11 mouse cellular contexts compared by ENCODE assay signal in genomic region chr2:112767665-112768064, GRCm38 (mm10).
DNase-seq lines count a peak whose midpoint lies in the region; ATAC-seq and TF ChIP-seq lines count a peak whose summit lies in the region.
"Had no signal": no experiment of that assay in that cellular context is flagged by ENCODE, and none has a peak within 500 bp of the region (broad histone marks: within the 10 kb centered on the region; RNA-seq: fewer than 3 reads in every experiment).

No protein-coding gene starts in this region.

- no peak overlapping the region for H3K27ac ChIP-seq in heart, adult 2 months
- no peak overlapping the region for H3K27ac ChIP-seq in embryonic facial prominence, embryonic 14.5 days (replicated peaks; ENCODE audit: low read depth, low read length)

- TF ChIP-seq CTCF in heart, adult 2 months (IDR thresholded peaks at IDR 0.05): peak; percentile 71

- no peaks in the 10 kb centered on the region for H3K36me3 ChIP-seq in heart, adult 2 months (ENCODE audit: control insufficient read depth, insufficient read depth, low read length)
- no peaks in the 10 kb centered on the region for H3K36me3 ChIP-seq in embryonic facial prominence, embryonic 14.5 days (ENCODE audit: control insufficient read depth, insufficient read depth, low read length)

- 59% methylated on average over 5 of the region's 5 CpGs for WGBS in heart, adult 2 months
- 58% methylated on average over 5 of the region's 5 CpGs for WGBS in embryonic facial prominence, embryonic 14.5 days

- no peak overlapping the region for H3K4me2 ChIP-seq in embryonic facial prominence, embryonic 14.5 days (ENCODE audit: low read depth, low read length)

- DNase-seq in heart, adult 2 months: no peak
- no peak for DNase-seq in heart, postnatal 25 days (ENCODE audit: low spot score)
- DNase-seq in right cerebral cortex, postnatal 10 days (ENCODE audit: low spot score in 2 of 2): peak; percentile 34 to 42
- no peak for DNase-seq in right cerebral cortex, postnatal 14 days
- peak; percentile 16 for DNase-seq in embryonic facial prominence, embryonic 14.5 days (ENCODE audit: low spot score)
- DNase-seq in spleen, postnatal 36 days (ENCODE audit: low spot score in 2 of 2): no peak
- DNase-seq in right cerebral cortex, adult 18-20 months: no peak
- DNase-seq: cerebellum, adult 18-20 months; gastrocnemius, postnatal 10 days; lung, postnatal 14 days; thymus, postnatal 14 days had no signal

- ATAC-seq in embryonic facial prominence, embryonic 14.5 days (ENCODE audit: low read depth): no peak

- no peak overlapping the region for H3K4me3 ChIP-seq in heart, adult 2 months
- no peak overlapping the region for H3K4me3 ChIP-seq in embryonic facial prominence, embryonic 14.5 days (ENCODE audit: low read depth, low read length)

- H3K4me1 ChIP-seq in heart, adult 2 months (ENCODE audit: control insufficient read depth, insufficient read depth, low read length): no peaks in the 10 kb centered on the region
- H3K4me1 ChIP-seq in embryonic facial prominence, embryonic 14.5 days (ENCODE audit: control insufficient read depth, insufficient read depth, low read length): no peaks in the 10 kb centered on the region

- no peak for TF ChIP-seq EP300 in heart, adult 2 months (IDR thresholded peaks at IDR 0.05; ENCODE audit: insufficient read depth, low read depth, low read length)

- H3K79me2 ChIP-seq in heart, adult 2 months (replicated peaks; ENCODE audit: control insufficient read depth, insufficient read depth, low read length): no peaks in the 10 kb centered on the region

- no peak for TF ChIP-seq POLR2A in heart, adult 2 months (IDR thresholded peaks at IDR 0.05; ENCODE audit: insufficient read depth, low read depth, low read length)

- intact Hi-C loops in heart, adult 2 months (cut with DNase I): loop anchor here (1.0 to 2.0 kb wide), 2 partner anchors 229 to 266 kb away; no protein-coding TSS in a partner anchor
- intact Hi-C loops in heart, postnatal 25 days (cut with DNase I): loop anchor here (2.0 kb wide), 1 partner anchor 229 kb away; no protein-coding TSS in a partner anchor

- no peaks in the 10 kb centered on the region for H3K9me3 ChIP-seq in embryonic facial prominence, embryonic 14.5 days (ENCODE audit: control insufficient read depth, low read length)

- no peaks in the 10 kb centered on the region for H3K27me3 ChIP-seq in heart, adult 2 months (ENCODE audit: control insufficient read depth, insufficient read depth, low read length)
- H3K27me3 ChIP-seq in embryonic facial prominence, embryonic 14.5 days (replicated peaks; ENCODE audit: control insufficient read depth, insufficient read depth, low read length): no peaks in the 10 kb centered on the region

- no peak overlapping the region for H3K9ac ChIP-seq in heart, adult 2 months (ENCODE audit: low read depth, low read length)
- no peak overlapping the region for H3K9ac ChIP-seq in embryonic facial prominence, embryonic 14.5 days (ENCODE audit: low read depth, low read length)

Comparison
In these comparisons a context has a peak if more than half of its experiments do, and no peak if none do; other contexts are left out.
1. DNase-seq: peak in right cerebral cortex, postnatal 10 days (2 of 2) and embryonic facial prominence, embryonic 14.5 days (single experiment); none in heart, adult 2 months (0 of 2), heart, postnatal 25 days (single experiment), right cerebral cortex, postnatal 14 days (single experiment), spleen, postnatal 36 days (0 of 2) and right cerebral cortex, adult 18-20 months (single experiment).